Mouse (Mus musculus) neural tube, embryonic 11.5 days (tissue): ENCODE measurements around the gene Sap30bp. TPM values are rescaled to one million over a fixed set of nuclear protein-coding genes. Genes with fewer than 3 reads are reported as not detected.

Source experiments
- ATAC-seq: fragments of 200-750 bp; cut with Nextera tagmentation; 2 replicates; pipeline ENCODE4 v1.8.0; 2017; ENCODE audit warnings: moderate number of reproducible peaks, mild to moderate bottlenecking, moderate TSS enrichment, moderate library complexity; ENCODE audit not compliant: insufficient read depth, low FRiP score, low TSS enrichment
- DNase-seq: peaks from one replicate; pipeline ENCODE4 v3.0.0-alpha.2; 2015; ENCODE audit warnings: low spot score
- H3K27ac ChIP-seq: fragments of 300-500 bp; sonication (generic); 2 replicates; pipeline ENCODE4 v1.5.1; 2014; ENCODE audit warnings: low read depth, mild to moderate bottlenecking, low read length
- H3K27me3 ChIP-seq: fragments of 300-500 bp; sonication (generic); 2 replicates; pipeline ENCODE4 v1.6.1; 2014; ENCODE audit warnings: mild to moderate bottlenecking, low read length, mixed read lengths; ENCODE audit not compliant: control insufficient read depth, insufficient read depth
- H3K36me3 ChIP-seq: fragments of 300-500 bp; sonication (generic); 2 replicates; pipeline ENCODE4 v1.6.1; 2014; ENCODE audit warnings: mild to moderate bottlenecking, low read length, moderate library complexity, mixed read lengths; ENCODE audit not compliant: control insufficient read depth, insufficient read depth
- H3K4me1 ChIP-seq: fragments of 300-500 bp; sonication (generic); 2 replicates; pipeline ENCODE4 v1.6.1; 2014; ENCODE audit warnings: low read length, mixed read lengths; ENCODE audit not compliant: control insufficient read depth, insufficient read depth
- H3K4me2 ChIP-seq: fragments of 300-500 bp; sonication (generic); 2 replicates; pipeline ENCODE4 v1.6.1; 2014; ENCODE audit warnings: low read depth, mild to moderate bottlenecking, moderate library complexity
- H3K4me3 ChIP-seq: fragments of 300-500 bp; sonication (generic); 2 replicates; pipeline ENCODE4 v1.5.1; 2014; ENCODE audit warnings: low read depth, low read length
- H3K9ac ChIP-seq: fragments of 300-500 bp; sonication (generic); 2 replicates; pipeline ENCODE4 v1.6.1; 2014; ENCODE audit warnings: mild to moderate bottlenecking, low read length
- H3K9me3 ChIP-seq: fragments of 300-500 bp; sonication (generic); 2 replicates; pipeline ENCODE4 v1.6.1; 2016; ENCODE audit warnings: low read length; ENCODE audit not compliant: control insufficient read depth
- WGBS: fragments of 180-500 bp; shearing (Covaris S2); extraction: QIAGEN DNeasy Blood & Tissue Kit; methylation state at CpG from one replicate; pipeline ENCODE4 v1.1.7; 2014; 5-methylcytosine and 5-hydroxymethylcytosine counted together
- polyA plus RNA-seq: library from polyadenylated mRNA; unstranded; fragments of >200 nt; fragmentation: Nextera tagmentation; extraction: Ambion mirVana; gene quantifications from 2 replicates; pipeline ENCODE4 v1.2.1, GENCODE M21; 2014

Sap30bp gene
- polyA plus RNA-seq, 1 experiment from 2014 or later = 51.8 TPM

DNA sequence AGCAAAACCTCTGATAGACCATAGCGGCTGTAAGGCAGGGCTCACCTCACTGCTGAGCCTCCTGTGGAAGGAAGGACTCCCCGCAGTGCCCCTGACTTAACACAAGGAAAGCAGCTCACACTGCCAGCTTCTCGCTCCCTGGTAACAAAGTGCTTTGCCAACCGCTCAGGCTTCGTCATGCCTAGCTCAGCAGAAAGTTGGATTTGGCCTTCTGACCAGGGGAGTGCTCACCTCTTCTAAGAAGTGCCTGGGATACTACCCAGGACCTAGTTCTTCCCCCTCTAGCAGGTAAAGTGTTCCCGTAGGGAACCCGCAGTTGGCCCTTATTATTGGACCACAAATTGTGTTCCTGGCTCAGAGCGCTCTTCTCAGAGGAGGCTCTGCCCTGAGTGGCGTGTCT lies 25.9 kb downstream of the Sap30bp start:
- Histone ChIP-seq H3K9ac (no peak overlapping the region), H3K4me2 (no peak overlapping the region), H3K36me3 (peaks cover 12% of the 10 kb centered on the region), H3K9me3 (no peaks in the 10 kb centered on the region), H3K27ac (no peak overlapping the region), H3K4me3 (no peak overlapping the region), H3K27me3 (no peaks in the 10 kb centered on the region), H3K4me1 (peaks cover 17% of the 10 kb centered on the region; the same call in 1 of the 2 replicates)
- WGBS = 95% methylated on average over 9 of the region's 9 CpGs
- ATAC-seq (no peak), DNase-seq (no peak)

DNA sequence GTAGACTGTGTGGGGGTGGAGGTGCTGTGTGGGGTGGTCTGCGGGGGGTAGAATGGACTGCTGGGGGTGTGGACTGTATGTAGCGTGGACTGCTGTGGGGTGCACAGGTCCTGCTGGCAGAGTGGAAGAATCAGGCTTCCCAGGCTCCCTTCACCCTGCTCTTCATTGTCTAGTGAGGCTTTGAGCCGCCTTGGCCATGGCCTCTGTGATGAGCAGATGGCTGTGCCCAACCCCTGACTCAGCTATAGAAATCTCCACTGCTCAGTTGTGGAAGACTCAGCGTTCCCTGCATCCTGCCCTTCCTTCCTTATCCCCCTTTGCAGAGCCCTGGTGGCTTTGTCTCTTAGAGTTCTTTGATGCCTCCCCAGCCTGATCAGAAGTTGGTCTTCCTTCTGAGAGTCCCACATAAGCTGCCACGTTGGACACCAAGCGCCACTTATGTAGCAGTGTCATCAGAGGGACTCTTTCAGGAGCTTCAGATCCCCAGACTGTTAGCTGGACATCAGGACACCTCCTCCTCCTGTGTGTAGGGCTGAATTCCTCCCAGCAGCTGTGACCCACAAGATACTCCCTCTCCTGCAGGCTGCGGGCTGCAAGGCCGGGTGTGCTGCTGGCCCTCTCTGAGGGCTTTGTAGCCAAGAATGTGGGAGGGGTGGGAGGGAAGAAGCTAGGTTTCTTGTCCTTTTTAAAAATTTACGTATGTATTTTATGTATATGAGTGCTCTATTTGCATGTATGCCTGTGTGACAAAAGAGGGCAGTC lies 29.8 kb downstream of the Sap30bp start:
- Histone ChIP-seq H3K36me3 (peaks cover 28% of the 10 kb centered on the region), H3K9ac (no peak overlapping the region), H3K27ac (no peak overlapping the region), H3K9me3 (no peaks in the 10 kb centered on the region), H3K4me3 (no peak overlapping the region), H3K4me1 (no peaks in the 10 kb centered on the region), H3K4me2 (no peak overlapping the region), H3K27me3 (no peaks in the 10 kb centered on the region)
- DNase-seq (no peak), ATAC-seq (no peak)
- WGBS = 90% methylated on average over 9 of the region's 9 CpGs

DNA sequence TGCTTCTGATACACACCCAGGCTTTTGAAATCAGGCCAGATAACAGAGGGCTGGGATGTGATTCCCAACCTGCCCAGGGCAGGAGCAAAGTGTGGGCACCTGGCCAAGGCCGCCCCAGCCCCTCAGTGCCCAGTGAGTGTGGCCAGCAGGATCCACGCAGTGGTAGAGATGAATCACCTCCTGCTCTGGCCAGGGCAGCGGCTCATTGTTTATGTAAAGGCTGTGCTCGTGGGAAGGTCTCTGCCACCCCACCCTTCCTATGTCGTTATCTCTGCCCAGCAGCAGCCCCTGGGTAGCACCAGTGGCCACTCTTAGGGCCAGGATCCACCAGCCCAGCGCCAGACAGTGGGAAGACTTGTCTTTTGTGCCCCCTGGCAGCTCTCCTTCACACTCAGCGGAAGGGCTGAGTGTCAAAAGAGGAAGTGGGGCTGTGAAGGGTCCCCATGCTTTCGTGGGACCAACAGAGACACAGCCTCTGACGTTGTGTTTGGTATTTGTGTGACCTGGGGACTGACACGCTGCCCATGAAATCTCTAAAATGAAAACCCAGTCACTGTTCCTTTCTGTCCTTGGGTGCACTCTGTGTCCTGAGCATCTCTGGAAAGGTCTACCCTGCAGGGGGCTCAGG lies 32.0 kb downstream of the Sap30bp start:
- Histone ChIP-seq H3K9me3 (no peaks in the 10 kb centered on the region), H3K4me1 (no peaks in the 10 kb centered on the region), H3K4me2 (no peak overlapping the region), H3K27ac (no peak overlapping the region), H3K36me3 (peaks cover 27% of the 10 kb centered on the region), H3K9ac (no peak overlapping the region), H3K4me3 (no peak overlapping the region), H3K27me3 (no peaks in the 10 kb centered on the region)
- ATAC-seq (no peak), DNase-seq (no peak)
- 86% methylated on average over 10 of the region's 10 CpGs for WGBS

DNA sequence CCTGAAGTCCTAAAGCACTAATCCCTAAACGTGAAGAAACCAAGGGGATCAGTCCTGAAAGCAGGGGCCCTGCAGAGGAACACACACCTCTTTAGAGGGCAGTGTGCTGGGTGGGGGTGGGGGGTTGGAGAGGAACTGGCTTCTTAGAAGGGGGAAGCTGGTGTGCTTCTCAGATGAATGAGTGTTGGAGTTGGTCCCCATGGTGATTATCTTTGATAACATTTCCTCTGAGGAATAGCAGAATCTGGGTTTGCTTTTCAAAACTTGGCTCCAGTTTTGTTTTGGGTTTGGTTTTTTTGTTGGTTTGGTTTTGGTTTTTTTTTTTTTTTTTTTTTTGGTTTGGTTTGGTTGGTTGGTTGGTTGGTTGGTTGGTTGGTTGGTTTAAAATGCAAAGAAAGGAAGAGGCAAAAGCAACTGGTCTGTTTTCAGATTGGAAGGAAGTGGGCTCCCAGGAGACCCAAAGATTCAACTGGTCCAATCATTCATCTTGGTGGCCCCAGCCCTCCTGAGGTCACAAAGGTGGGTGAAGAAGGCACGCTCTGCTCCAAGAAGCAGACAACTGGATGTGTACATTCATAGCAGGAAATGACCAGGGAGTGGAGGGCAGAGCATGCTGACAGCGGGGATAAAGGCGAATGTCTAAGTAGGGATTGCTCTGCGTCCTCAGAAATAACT lies 35.8 kb downstream of the Sap30bp start:
- WGBS = 68% methylated on average over 5 of the region's 5 CpGs
- Histone ChIP-seq H3K4me2 (no peak overlapping the region), H3K36me3 (peaks cover 21% of the 10 kb centered on the region), H3K9ac (no peak overlapping the region), H3K4me3 (no peak overlapping the region), H3K4me1 (no peaks in the 10 kb centered on the region), H3K27ac (no peak overlapping the region), H3K9me3 (no peaks in the 10 kb centered on the region), H3K27me3 (peaks cover 3% of the 10 kb centered on the region)
- no peak for ATAC-seq
- no peak for DNase-seq

DNA sequence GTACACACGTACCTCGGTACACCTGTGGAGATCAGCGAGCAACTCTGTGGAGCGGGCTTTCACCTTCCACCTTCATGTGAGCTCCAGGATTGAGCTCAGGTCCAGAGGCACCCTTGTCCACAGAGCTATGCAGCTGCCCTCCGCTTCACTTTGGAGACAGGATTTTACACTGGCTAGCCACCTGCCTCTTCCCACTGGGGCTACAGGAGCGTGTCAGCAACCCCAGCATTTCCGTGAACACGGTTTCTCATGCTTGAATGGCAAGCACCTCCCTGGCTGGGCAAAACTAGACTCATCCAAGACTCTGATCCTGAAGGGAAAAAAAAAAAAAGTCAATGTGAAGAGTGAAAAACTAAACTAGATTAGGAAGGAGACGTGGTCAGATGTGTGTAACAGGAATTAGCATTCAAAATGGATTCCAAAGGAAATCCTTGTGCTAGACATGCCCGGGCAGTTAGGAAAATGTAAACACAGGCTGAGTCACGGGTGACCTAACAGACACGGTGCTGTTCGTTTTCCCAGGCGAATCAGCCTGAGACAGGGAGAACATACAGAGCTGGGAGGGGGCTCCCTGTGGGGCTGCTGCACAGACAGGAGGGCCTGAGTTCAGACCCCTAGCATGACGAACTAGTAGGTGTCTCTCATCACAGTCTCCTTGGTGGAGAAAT lies 37.1 kb downstream of the Sap30bp start:
- WGBS = 65% methylated on average over 15 of the region's 15 CpGs
- no peak overlapping the region for H3K4me3 ChIP-seq
- no peak overlapping the region for H3K27ac ChIP-seq
- no peak overlapping the region for H3K9ac ChIP-seq
- peaks cover 16% of the 10 kb centered on the region for H3K27me3 ChIP-seq
- H3K4me1 ChIP-seq = peaks cover 6% of the 10 kb centered on the region; the same call in 1 of the 2 replicates
- ATAC-seq (no peak), DNase-seq (no peak)
- H3K4me2 ChIP-seq = no peak overlapping the region
- no peaks in the 10 kb centered on the region for H3K9me3 ChIP-seq
- H3K36me3 ChIP-seq = peaks cover 11% of the 10 kb centered on the region

DNA sequence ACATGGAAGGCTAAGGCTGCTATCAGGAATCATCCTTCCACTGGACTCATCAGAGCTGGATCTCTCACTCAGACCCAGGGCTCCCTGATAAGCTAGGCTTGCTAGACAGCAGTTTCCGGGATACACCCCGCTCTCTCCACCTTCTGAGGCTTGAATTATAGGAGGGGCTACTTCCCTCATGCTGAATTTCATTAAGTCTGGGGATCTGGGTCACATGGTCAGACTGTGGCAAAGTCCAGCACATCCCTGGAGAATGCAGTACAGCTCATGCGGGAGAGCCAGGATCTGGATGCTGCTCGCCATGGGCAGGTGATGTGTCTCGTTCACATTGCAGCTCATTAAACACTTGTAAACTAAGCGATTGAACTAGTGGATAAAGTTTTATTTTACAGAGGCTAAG lies 37.9 kb downstream of the Sap30bp start:
- Histone ChIP-seq H3K36me3 (peaks cover 7% of the 10 kb centered on the region), H3K27ac (no peak overlapping the region), H3K9ac (no peak overlapping the region), H3K9me3 (no peaks in the 10 kb centered on the region), H3K4me2 (no peak overlapping the region), H3K4me1 (peaks cover 6% of the 10 kb centered on the region; the same call in 1 of the 2 replicates), H3K4me3 (no peak overlapping the region), H3K27me3 (peaks cover 25% of the 10 kb centered on the region)
- no peak for ATAC-seq
- WGBS = 72% methylated on average over 6 of the region's 6 CpGs
- DNase-seq = no peak

DNA sequence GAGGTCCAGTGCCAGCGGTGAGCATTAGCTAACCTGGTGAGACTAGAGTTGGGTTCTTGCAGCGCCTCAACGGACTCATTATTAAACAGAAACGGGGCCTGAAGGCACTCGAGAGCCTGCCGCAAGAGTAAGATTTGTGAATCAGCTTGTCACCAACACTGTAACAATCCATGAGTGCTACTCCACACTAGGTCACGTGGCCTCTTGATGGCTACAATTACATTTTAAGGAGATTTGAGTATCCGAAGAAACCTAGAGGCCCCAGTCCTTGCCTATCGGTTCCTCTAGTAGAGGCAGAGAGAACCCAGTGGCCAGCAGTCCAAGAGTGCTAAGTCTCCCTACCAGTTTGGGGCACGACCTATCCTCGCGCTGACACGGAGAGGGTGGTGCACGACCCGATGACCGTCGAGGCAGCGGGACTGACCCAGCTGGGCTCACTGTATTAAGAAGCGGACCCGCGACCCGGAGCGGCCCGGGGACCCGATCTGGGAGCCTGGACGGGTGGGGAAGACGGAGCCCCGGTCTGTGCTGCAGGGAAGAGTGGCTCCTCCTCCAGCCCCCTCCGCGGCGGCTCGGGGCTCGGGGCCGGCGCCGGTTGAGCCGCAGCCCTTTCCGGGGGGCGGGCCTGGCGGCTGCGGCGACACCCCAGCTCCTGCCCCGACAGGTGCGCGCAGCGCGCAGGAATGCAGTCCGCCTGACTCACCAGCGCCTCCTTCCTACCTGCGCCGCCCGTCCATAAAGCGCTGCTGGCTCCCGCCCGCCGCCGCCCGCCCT lies 41.4 kb downstream of the Sap30bp start, which contains the start of gene Itgb4:
Gene Itgb4 (plus strand): TSS at position 401 of the 774 bp plus-strand sequence.
- H3K9ac ChIP-seq = 0 out of 2 replicates have a peak within 1 kb of the TSS, but pooled peaks have one; percentile 23
- WGBS = 8% methylated on average over 55 of the region's 58 CpGs
- no peaks in the 10 kb centered on the region for H3K9me3 ChIP-seq
- H3K27ac ChIP-seq = no peak within 1 kb of the TSS
- peaks cover 32% of the 10 kb centered on the region for H3K27me3 ChIP-seq
- peak within 1 kb of the TSS; percentile 46 for H3K4me2 ChIP-seq
- DNase-seq (no peak), ATAC-seq (no peak)
- H3K36me3 ChIP-seq = no peaks in the 10 kb centered on the region
- peak within 1 kb of the TSS; percentile 32 for H3K4me3 ChIP-seq
- H3K4me1 ChIP-seq = peaks cover 6% of the 10 kb centered on the region; the same call in 1 of the 2 replicates

DNA sequence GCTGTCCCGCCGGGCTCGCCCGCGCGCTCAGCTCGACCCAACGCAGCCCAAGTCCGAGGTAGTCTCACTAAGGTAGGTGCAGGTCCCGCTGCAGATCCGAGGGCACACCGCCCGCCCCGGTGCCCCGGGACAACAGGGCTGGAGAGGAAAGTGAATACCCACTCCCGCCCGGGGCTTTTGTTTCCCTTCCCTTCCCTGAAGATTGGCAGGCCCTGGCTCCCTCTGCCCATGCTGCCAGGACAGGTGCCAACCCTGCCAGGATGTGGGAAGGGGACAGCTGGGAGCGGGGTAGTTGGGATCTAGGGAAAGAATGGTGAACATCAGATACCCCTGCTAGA lies 42.0 kb downstream of the Sap30bp start:
- Histone ChIP-seq H3K27ac (no peak overlapping the region), H3K36me3 (no peaks in the 10 kb centered on the region), H3K4me3 (peak overlapping the region; percentile 32), H3K9me3 (no peaks in the 10 kb centered on the region), H3K27me3 (peaks cover 32% of the 10 kb centered on the region), H3K9ac (0 out of 2 replicates have a peak overlapping the region, but pooled peaks have one; percentile 23), H3K4me2 (peak overlapping the region; percentile 46), H3K4me1 (peaks cover 6% of the 10 kb centered on the region; the same call in 1 of the 2 replicates)
- ATAC-seq (no peak), DNase-seq (no peak)
- WGBS = 1% methylated on average over 18 of the region's 18 CpGs
